8 mouse cellular contexts compared by ENCODE assay signal in the genomic region with DNA sequence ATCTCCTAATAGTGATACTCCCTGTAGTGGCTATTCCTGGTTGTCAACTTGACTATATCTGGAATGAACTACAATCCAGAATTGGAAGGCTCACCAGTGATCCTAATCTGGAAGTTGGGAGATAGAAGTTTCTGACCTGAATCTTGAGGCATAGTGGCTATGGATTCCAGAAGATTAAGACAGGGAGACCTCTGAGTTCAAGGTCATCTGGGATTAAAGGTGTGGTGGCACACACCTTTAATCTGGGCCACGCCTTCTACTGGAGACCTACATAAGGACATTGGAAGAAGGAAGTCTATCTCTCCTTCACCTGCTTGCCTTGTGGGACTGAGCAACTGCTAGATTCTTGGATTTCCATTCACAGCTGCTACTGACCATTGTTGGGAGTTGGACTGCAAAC. TPM values are rescaled to one million over a fixed set of nuclear protein-coding genes. Genes with fewer than 3 reads are reported as not detected.
DNase-seq lines count a peak whose midpoint lies in the region; ATAC-seq lines count a peak whose summit lies in the region.
"Not testable (repeated sequence)": the region's sequence is repeated elsewhere in the genome, so short reads cannot be mapped to it uniquely, and the experiment has no call there.

Gene Kpna1 (plus strand): TSS at position 301 of the 400 bp plus-strand sequence.

- H3K27me3 ChIP-seq in embryonic facial prominence, embryonic 13.5 days; kidney, embryonic 16.5 days (ENCODE audit: insufficient read depth, low read length); limb, embryonic 12.5 days; stomach, embryonic 15.5 days (replicated peaks): not testable (repeated sequence)

- not testable (repeated sequence) for H3K9me3 ChIP-seq in embryonic facial prominence, embryonic 13.5 days; kidney, embryonic 16.5 days (ENCODE audit: low read length); limb, embryonic 12.5 days; stomach, embryonic 15.5 days

- not testable (repeated sequence) for H3K27ac ChIP-seq in embryonic facial prominence, embryonic 13.5 days; kidney, embryonic 16.5 days (ENCODE audit: low read length); limb, embryonic 12.5 days; stomach, embryonic 15.5 days

- not testable (repeated sequence) for H3K4me3 ChIP-seq in embryonic facial prominence, embryonic 13.5 days; kidney, embryonic 16.5 days (ENCODE audit: low read length); limb, embryonic 12.5 days (replicated peaks); stomach, embryonic 15.5 days (replicated peaks)

- WGBS in embryonic facial prominence, embryonic 13.5 days = 79% methylated on average over 1 of the region's 1 CpGs
- 89% methylated on average over 1 of the region's 1 CpGs for WGBS in kidney, embryonic 16.5 days
- 90% methylated on average over 1 of the region's 1 CpGs for WGBS in limb, embryonic 12.5 days
- WGBS in stomach, embryonic 15.5 days = 86% methylated on average over 1 of the region's 1 CpGs

- H3K36me3 ChIP-seq in embryonic facial prominence, embryonic 13.5 days; kidney, embryonic 16.5 days (ENCODE audit: insufficient read depth, low read length); limb, embryonic 12.5 days; stomach, embryonic 15.5 days: not testable (repeated sequence)

- H3K4me2 ChIP-seq in embryonic facial prominence, embryonic 13.5 days; kidney, embryonic 16.5 days (replicated peaks; ENCODE audit: low read depth, low read length); limb, embryonic 12.5 days; stomach, embryonic 15.5 days: not testable (repeated sequence)

- intact Hi-C loops in gastrocnemius, postnatal 14 days (cut with DNase I; ENCODE audit: low total_unique reads); heart, postnatal 25 days (cut with DNase I): not testable (repeated sequence)

- H3K9ac ChIP-seq in embryonic facial prominence, embryonic 13.5 days; kidney, embryonic 16.5 days (replicated peaks; ENCODE audit: low read length); limb, embryonic 12.5 days (replicated peaks); stomach, embryonic 15.5 days: not testable (repeated sequence)

- not testable (repeated sequence) for ATAC-seq in activated CD4-positive, CD25-positive, alpha-beta regulatory T cell, adult 4 months; embryonic facial prominence, embryonic 13.5 days (ENCODE audit: insufficient number of reproducible peaks, insufficient read depth, low FRiP score, low TSS enrichment, low read depth); kidney, embryonic 16.5 days (ENCODE audit: low FRiP score, low TSS enrichment); limb, embryonic 12.5 days (ENCODE audit: insufficient number of reproducible peaks, insufficient read depth, low FRiP score, low TSS enrichment, low read depth); megakaryocyte-erythroid progenitor cell, adult 5-6 weeks (replicated peaks; ENCODE audit: low FRiP score, low TSS enrichment, poor library complexity, severe bottlenecking); stomach, embryonic 15.5 days (ENCODE audit: insufficient read depth, low FRiP score, low read depth)

- not testable (repeated sequence) for DNase-seq in gastrocnemius, postnatal 14 days; heart, postnatal 25 days (ENCODE audit: low spot score)

- H3K4me1 ChIP-seq in embryonic facial prominence, embryonic 13.5 days; kidney, embryonic 16.5 days (ENCODE audit: insufficient read depth, low read length); limb, embryonic 12.5 days (replicated peaks); stomach, embryonic 15.5 days: not testable (repeated sequence)

RNA-seq across cellular contexts. Expression of gene Kpna1, which starts in this region (rescaled TPM):
- 10 to 100 TPM; 39.4 to 45.3 TPM for polyA plus RNA-seq in activated CD4-positive, CD25-positive, alpha-beta regulatory T cell, adult 4 months (2017; shearing (Covaris generic))
- polyA plus RNA-seq in embryonic facial prominence, embryonic 13.5 days (2015; fragmentation: Nextera tagmentation; extraction: Ambion mirVana) = 38.9 and 39.9 TPM in 2 replicates
- 100 to 1,000 TPM in 1 of 2 experiments, 10 to 100 TPM in 1; 96.7 to 118 TPM for total RNA-seq in gastrocnemius, postnatal 14 days (2021)
- total RNA-seq in heart, postnatal 25 days (2021) = 100 to 1,000 TPM; 112 TPM
- 35.9 and 38.2 TPM in 2 replicates for polyA plus RNA-seq in kidney, embryonic 16.5 days (2015; fragmentation: Nextera tagmentation; extraction: Ambion mirVana)
- 48.4 and 51.0 TPM in 2 replicates for polyA plus RNA-seq in limb, embryonic 12.5 days (2016; fragmentation: Nextera tagmentation; extraction: Ambion mirVana)
- 50.3 and 58.3 TPM in 2 replicates for total RNA-seq in megakaryocyte-erythroid progenitor cell, adult 5-6 weeks (2014; fragmentation: Nextera tagmentation)
- total RNA-seq in megakaryocyte-erythroid progenitor cell, adult 5-6 weeks (2017) = 52.8 and 55.5 TPM in 2 replicates
- polyA plus RNA-seq in stomach, embryonic 15.5 days (2015; fragmentation: Nextera tagmentation; extraction: Ambion mirVana) = 33.3 and 35.9 TPM in 2 replicates
